Mouse (Mus musculus): ENCODE data around the gene Olfr435.
"Not testable (repeated sequence)": the region's sequence is repeated elsewhere in the genome, so short reads cannot be mapped to it uniquely, and the experiment has no call there.

- TF ChIP-seq GATA1, TAL1 (IDR thresholded peaks at IDR 0.05; ENCODE audit: low read length): not testable (repeated sequence)
Observed at GRCm38 (mm10) chr6:43231255-43231654, 34.3 kb downstream of the Olfr435 start, which contains the start of gene Olfr47.
